Comparison of ENCODE assay signal across 9 mouse cellular contexts in the genomic region with DNA sequence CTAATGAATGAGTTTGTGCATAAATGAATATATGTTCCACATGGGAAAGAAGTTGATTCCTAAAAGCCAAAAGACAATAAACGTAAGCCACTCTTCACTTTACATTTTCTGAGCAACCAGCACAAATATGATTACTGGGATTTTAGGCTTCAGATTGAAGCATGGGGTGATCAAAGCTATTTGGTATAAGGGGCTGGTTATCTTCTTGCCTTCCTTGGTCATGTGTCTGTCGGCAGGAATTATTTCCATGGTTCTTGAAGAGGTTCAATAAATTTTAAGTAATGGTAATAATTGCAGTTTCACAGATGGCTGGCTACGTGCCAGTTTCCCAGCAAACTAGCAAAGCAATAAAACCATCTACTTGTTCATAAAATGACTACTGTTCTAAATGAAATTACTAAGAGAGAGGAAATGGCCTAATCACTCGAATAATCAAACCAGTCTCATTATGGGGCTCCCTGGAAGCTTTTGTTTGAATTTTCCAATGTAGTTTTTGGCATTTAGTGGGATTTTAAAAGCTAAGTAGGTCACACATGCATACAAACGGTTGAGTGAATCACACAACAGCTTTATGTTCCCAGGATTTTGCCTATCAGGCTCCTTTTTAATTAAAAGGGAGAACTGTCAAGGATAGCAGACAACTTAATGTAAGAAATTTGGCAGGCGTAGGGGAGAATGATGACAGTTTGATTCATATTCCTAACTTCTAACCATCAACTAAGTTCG.
DNase-seq lines count a peak whose midpoint lies in the region; ATAC-seq lines count a peak whose summit lies in the region.
"Had no signal": no experiment of that assay in that cellular context is flagged by ENCODE, and none has a peak within 500 bp of the region (broad histone marks: within the 10 kb centered on the region; RNA-seq: fewer than 3 reads in every experiment).

No protein-coding gene starts in this region.

- no peak overlapping the region for H3K9ac ChIP-seq in kidney, embryonic 16.5 days (replicated peaks; ENCODE audit: low read length)
- H3K9ac ChIP-seq: limb, embryonic 13.5 days had no signal

- peak overlapping the region; percentile 46 for H3K27ac ChIP-seq in kidney, embryonic 16.5 days (ENCODE audit: low read length)
- H3K27ac ChIP-seq: limb, embryonic 13.5 days had no signal

- peak; percentile 13 to 22 for DNase-seq in cerebellum, postnatal 36 days
- DNase-seq in cerebellum, adult 9-11 months: no peak
- no peak for DNase-seq in kidney, adult 9 months
- DNase-seq in right cerebral cortex, postnatal 10 days (ENCODE audit: low spot score in 2 of 2): peak; percentile 55 to 66
- no peak for DNase-seq in right cerebral cortex, postnatal 25 days
- DNase-seq in right cerebral cortex, postnatal 4 days: peak; percentile 59
- no peak for DNase-seq in thymus, postnatal 10 days (ENCODE audit: low spot score in 2 of 2)

- WGBS in kidney, embryonic 16.5 days: 43% methylated on average over 7 of the region's 7 CpGs

- H3K9me3 ChIP-seq in kidney, embryonic 16.5 days (ENCODE audit: low read length): no peaks in the 10 kb centered on the region
- H3K9me3 ChIP-seq: limb, embryonic 13.5 days had no signal

- H3K36me3 ChIP-seq in kidney, embryonic 16.5 days (ENCODE audit: insufficient read depth, low read length): no peaks in the 10 kb centered on the region
- H3K36me3 ChIP-seq: limb, embryonic 13.5 days had no signal

- no peaks in the 10 kb centered on the region for H3K27me3 ChIP-seq in kidney, embryonic 16.5 days (ENCODE audit: insufficient read depth, low read length)
- H3K27me3 ChIP-seq: limb, embryonic 13.5 days had no signal

- H3K4me2 ChIP-seq in kidney, embryonic 16.5 days (replicated peaks; ENCODE audit: low read depth, low read length): no peak overlapping the region
- H3K4me2 ChIP-seq: limb, embryonic 13.5 days had no signal

- ATAC-seq in kidney, embryonic 16.5 days (ENCODE audit: low FRiP score, low TSS enrichment): no peak; the same call in 1 of the 2 replicates

- H3K4me3 ChIP-seq in kidney, embryonic 16.5 days (ENCODE audit: low read length): no peak overlapping the region
- H3K4me3 ChIP-seq: limb, embryonic 13.5 days had no signal

- 0 out of 2 replicates have a peak, but pooled peaks cover 7% of the 10 kb centered on the region for H3K4me1 ChIP-seq in kidney, embryonic 16.5 days (ENCODE audit: insufficient read depth, low read length)

Comparison
In these comparisons a context has a peak if more than half of its experiments do, and no peak if none do; other contexts are left out.
1. DNase-seq: peak in cerebellum, postnatal 36 days (2 of 2), right cerebral cortex, postnatal 10 days (2 of 2) and right cerebral cortex, postnatal 4 days (single experiment); none in cerebellum, adult 9-11 months (single experiment), kidney, adult 9 months (single experiment), right cerebral cortex, postnatal 25 days (single experiment) and thymus, postnatal 10 days (0 of 2).